Mouse (Mus musculus): Measurements from ENCODE around the gene Tex9.

Tex9 gene

DNA sequence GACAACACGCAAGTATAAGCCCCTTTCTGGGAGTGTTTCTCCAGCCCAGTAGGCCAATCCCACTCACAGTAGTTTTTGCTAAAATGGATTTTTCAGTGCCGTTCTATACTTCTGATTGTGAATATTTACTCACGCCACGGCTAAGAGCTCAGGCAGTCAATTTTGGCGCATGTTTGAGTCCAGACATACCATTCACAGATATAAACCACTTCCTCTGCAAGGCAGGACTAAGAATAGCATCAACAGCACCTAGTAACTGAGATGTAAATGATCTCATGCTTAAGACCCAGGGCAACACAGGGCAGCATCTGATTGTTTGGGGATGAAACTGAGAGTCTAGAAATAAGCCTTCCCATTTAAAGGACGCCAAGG, at the start of gene Tex9:
Gene Tex9 (minus strand): TSS at position 19 of the 372 bp plus-strand sequence.
- no peak for DNase-seq

DNA sequence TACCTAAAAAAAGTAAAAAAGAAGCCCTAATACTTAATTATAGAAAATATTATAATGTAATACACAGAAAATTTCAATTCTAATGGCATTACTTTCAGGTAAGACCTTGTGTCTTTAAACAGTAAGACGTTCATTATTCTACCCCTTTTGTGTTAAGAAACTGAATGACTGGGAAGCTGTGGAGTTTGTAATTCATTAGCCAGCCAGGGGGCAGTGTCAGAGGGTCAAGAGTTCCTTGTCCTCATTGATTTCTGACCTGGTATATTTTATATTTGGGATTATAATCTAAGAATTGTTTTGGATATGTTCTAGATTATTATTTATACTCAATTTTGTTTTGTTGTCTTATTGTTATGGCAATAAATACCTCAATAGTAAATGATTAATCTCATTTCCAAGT, 45.1 kb upstream of the Tex9 start:
- DNase-seq, result no peak

DNA sequence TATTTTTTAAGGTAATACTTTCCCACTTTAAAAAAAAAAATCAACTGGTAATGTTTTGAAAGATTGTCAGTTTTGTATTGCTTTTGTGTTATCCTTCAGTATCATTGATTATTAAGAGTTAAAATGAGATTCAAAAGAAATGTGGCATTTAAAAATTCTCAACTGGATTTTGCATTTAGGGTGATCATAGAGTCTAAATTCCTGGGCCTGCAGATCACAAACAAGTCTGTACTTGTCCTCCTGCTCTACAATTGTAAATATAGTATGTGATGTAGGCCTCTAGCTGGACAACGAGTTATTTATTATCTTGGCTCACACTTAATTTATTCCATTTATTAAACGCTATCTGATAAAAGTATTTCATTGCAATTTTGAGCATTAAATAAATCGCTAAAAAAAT, 43.4 kb upstream of the Tex9 start:
- DNase-seq, result no peak

DNA sequence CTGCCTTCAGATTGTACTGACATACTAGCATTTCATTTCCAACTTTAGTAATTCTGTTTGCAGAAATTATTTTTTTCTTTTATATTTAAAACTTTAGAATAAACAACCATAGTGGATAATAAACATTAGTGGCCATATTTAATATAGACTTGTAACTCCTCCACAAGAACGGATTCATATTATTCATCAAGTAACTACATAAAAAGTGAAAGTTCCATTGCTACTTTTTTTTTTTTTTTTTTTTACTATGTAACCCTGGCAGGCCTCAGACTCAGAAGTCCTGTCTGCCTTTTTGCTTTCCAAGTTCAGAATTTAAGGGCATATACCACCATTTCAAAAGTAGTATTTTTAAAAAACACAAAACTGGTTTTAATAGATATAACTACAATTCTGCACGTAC, 43.0 kb upstream of the Tex9 start:
- DNase-seq, result no peak

DNA sequence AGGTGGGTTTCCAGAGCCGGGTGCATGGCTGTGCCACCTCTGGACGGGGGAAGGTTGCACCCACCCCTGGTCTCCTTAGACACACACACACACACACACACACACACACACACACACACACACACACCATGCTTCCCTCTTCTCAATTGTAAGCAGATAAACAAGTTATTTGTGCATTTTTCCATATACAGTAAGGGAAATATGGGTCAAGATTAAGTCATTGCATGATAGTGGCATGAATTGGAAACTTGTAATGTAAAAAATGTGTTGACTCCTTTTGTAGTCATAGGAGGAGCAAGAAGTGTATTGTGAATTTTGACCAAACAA, 41.0 kb upstream of the Tex9 start:
- no peak for DNase-seq

DNA sequence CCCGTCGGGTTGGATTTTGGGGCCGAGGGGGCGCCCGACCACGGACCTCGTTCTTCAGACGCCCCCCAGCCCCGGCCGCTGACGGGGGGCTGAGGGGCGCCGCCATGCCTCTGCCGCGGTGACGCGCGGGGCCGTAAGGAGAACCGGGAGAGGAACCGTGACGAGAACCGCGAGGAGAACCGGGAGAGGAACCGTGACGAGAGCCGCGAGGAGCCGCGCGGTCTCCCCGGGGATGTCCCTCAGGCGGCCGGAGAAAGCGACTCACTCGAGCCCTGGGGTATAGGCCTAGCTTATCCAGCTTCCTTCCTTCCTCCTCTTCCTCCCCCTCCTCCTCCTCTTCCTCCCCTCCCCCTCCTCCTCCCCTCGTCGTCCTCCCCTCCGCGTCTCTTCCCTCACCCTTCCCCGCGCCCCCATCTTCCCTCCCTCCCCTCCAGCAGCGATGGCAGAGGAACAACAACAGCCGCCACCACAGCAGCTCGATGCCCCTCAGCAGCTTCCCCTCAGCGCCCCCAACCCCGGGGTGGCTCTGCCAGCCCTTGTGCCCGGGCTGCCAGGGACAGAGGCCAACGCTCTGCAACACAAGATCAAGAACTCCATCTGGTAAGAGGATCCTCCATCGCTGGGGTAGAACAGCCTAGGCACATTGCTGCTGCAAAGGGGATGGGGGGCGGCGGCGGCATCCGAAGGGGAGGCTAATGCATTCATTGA, 40.5 kb upstream of the Tex9 start:
- DNase-seq, result peak; percentile 67

DNA sequence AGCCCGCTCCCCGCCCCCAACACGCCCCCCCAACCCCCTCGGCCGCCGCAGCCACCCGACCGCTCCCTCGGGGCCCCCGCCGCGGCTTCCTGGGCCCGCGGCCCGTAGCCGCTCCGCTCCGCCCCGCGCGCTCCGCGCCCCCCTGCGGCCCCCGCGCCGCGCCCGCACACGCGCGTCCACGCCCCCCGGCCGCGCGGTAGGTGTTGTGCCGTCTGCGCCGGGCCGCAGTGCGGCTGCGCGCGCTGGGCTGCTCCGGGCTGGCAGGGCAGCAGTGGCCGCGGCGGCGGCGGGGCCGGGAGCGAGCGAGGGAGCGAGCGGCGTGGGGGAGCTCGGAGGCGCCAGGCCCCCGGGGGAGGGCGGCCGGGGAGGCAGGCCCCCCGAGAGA, 40.0 kb upstream of the Tex9 start, which contains the start of gene Rfx7:
Gene Rfx7 (plus strand): TSS at position 245 of the 385 bp plus-strand sequence.
- peak; percentile 80 for DNase-seq

DNA sequence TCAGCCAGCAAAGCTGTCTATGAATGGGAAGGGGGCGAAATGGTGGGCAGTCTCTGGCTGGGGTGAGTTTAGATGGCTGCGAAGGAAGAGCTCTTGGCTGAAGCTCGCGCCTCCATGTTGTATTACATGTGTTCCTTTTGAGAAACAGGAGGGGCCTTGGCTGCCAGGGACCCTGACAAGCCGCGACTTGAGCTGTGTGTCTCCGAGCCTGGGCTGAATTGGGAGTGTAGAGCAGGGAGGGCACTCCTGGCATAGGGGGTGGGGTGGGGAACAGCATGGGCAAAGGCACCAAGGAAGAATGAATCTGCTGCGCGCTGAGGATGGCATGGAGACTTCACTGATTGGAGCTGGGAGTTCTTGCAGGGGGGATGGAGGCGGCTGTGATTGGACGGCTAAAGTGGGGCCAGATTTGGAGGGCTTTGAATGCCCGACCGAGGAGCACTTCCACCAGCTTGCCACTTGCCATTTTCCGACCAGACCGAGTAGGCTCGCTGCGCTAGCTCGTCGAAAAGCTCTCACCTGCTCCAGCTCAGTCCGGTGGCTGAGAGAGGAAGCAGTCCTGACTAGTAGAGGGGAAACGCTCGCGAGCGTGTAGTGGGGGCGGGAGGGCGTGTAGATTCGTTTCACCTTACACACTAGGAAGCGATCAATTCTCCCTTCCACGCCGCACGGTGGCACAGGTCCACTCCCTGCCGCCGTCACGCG, 39.4 kb upstream of the Tex9 start:
- peak; percentile 80 for DNase-seq

DNA sequence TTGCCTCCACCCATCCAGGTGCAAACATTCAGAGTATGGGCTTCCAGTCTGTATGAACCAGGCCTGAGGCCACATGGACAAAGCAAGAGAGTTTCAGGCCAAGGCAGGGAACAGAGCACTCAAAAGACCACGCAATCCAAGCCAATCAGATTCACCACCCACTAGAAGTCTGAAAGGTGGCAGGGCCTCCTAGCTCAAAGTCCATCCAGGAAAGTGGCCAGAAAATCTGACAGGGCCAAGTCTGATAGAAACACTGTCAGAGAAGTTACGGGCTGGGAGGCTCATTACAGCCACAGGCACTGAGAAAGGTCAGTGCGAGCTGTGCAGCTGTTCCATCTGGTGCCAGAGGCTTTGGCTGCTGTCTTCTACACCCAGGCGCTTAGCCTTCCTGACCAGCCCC, 38.8 kb upstream of the Tex9 start:
- DNase-seq, result no peak

DNA sequence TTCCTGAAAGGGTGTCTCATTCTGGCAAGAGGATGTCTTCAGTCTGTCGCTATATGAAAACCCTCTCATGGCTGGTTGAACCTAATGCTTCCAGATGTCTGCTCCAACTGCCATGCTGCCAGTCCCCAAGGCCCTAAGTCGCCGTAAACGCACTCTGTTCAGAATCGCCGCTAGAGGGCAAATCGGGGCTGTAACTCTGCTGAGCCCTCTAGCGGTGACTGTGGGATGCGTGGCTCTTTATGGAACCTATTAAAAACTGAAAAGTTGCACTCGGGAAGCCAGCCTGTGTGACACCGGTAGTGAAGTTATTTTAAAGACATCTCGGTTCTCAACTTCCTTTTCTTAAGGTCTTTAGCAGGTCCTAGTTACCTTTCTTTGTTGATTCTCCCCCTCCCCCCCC, 38.2 kb upstream of the Tex9 start:
- DNase-seq, result peak; percentile 79

DNA sequence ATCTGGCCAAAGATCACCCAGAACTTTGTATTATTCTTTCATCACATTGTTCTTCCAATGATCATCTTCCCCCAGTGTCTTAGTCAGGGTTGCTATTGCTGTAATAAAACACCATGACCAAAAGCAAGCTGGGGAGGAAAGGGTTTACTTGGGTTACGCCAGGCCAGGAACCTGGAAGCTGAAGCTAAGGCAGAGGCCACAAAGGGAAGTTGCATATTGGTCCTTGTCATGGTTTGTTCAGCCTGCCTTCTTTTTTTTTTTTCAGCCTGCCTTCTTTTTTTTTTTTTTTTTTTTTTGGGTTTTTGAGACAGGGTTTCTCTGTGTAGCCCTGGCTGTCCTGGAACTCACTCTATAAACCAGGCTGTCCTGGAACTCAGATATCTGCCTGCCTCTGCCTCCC, 34.1 kb upstream of the Tex9 start:
- no peak for DNase-seq

DNA sequence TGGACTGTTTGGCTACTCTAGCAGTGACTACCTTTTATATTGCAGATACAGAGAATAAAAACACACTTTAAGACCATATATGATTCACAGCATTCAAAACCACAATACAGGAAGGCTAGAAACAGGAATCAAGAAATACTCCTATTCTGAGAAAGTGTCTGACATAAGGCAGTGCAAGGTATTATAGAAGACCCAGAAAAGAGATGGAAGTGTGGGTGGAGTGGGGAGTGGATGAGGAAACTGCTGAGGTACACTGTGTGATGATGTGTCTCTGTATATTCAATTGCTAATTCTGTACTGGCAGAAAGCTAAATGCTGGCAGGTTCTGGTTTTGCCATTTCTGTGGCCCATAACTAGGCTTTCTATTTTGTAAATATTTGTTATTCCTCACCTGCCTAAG, 28.8 kb upstream of the Tex9 start:
- no peak for DNase-seq

DNA sequence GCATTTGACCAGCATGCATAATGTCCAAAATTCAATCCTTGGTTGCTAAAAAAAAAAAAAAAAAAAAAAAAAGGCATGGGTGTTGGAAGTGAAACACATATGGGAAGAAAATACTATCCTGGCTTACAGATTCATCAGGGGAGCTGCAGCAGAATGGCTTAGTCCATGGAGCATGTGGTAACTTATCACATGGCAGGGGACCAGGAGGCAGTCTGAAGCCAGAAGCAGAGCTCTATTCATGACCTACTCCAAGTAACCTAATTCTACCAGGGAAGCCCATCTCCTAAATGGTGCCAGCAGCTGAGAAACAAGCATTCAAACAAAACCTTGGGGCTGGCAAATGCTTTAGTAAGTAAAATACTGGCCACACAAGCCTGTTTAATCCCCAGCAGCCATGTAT, 27.2 kb upstream of the Tex9 start:
- DNase-seq, result no peak

DNA sequence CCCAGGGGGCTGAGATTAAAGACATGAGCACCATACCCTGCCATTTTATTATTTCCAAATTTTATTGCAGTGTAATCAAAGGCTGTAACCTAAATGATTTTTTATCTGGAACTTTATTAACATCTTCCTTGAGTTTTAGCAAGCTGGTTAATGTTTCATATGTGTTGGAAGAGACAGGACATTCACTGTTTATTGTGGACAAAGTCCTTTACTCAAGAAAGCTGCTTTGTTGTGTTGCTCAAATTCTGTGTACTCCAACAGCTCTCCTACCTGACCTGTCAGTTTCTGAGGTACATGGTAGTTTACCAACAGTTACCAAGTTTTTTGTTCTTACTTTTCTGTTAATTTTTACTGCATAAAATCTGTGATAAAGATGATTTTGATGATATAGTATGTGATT, 23.4 kb upstream of the Tex9 start:
- no peak for DNase-seq

DNA sequence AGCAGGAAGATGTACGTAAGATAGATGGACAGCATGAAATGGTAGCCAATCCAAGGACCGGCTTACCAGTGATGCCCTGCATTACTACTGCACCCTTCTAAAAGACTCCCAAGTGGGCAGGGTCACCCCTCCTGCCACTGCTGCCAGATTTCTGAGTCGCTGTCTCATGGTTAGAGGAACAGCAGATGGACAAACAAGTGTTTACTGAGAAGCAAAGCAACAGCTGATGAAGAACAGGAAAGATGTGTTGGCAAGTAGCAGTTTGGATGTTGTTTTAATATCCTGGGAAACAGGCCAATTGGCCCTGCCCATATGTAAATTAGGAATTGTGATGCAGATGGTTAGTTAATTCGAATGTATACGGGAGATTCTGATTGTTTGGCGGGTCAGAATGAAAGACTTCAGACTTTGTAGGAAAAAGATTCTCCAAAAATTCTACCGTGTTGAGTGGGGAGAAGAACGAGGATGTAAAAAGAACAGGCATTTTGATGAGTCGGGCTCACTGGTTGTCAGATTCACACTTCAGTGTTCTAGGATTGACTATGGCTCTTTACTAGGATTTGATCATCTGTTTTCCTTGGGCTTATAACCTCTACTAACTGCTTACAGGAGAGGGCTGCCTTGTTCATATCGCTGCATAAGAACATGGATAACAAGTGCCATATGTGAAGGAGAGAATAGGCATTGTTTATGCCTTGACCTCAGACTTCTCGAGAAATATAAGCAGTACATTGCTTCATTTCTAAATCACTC, 20.4 kb upstream of the Tex9 start:
- DNase-seq, result no peak

DNA sequence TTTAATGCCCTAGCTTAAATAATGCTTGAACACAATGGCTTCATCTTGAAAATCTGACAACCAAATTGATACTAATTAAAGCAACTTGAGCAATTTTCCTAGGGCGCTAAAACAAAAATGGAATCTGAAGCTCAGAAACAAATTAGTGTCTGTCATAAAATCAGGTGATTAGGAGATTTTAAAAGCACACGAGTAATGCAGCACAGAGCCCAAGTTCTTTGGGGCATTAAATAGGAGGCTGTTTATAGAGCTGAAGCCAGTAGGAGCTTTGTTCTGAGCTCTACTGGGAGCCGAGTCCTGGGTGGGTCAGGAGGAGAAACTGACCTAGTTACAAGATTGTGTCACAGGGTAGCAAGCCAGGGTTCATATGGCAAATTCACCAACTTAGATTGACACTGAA, 5.2 kb upstream of the Tex9 start:
- no peak for DNase-seq

DNA sequence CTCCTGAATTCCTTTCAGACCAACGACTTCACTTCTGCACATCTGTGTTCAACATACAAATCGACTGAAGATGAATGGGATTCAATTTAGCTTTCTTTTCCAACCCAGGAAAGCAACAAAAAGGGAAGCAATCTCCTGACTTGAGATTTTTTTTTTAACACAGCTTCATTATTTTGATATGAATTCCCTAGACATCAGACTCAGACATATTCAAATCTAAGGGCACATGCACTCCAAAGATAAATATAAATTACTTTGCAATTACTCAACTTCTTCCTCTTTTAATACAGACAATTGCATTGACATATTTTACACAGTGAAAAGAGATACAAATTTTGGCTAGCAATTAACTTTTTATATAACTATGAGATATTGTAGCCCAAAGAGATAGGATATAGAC, 4.7 kb upstream of the Tex9 start:
- DNase-seq, result no peak

DNA sequence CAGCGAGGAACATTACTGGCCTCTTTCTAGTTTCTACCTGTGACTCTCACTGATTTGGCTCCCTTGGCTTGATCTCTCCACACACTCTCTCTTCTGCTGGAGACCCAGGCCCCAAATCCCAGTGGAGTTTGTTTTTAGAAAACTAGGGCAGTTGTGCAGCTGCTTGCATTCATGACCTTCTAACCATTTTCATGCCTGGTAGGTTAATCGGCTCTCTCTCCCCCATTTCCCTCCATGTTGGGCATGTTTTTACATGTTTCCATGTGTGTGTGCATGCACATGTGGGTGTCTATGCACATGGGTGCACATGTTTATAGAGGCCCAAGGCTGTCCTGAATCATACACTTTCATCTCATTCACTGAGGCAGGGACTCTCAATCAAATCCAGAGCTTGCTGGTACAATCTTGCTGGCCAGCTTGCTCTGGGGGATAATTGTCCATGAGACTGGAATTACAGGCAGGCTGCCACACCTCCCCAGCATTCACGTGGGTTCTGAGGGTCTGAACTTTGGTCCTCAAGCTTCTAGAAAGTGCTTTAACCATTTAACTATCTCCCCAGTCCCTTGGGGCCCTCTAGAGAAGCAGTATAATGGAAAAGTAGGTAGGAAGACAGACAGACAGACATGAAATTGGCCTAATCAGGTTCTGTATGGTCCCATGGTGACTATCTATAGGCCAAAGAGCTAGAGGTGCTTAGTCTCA, 2.1 kb upstream of the Tex9 start:
- DNase-seq, result no peak

DNA sequence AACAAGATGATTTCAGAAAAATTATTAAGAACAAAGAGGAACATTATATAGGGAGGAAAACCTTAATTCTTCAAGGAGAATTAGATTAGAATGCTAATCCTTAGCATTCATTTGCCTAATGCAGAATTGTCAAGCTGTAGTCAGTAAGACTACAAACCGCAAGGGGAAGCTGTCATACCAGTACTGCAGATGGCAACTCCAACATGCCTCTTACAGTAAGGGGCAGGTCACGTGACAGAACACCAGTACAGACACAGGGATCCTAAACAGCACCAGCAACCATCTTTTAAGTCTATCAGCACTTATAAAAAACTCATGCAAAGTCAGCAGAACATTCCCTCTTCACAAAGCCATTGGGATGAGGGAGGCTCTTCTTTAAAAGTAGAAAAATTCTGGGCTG, 1.5 kb upstream of the Tex9 start:
- DNase-seq, result no peak

DNA sequence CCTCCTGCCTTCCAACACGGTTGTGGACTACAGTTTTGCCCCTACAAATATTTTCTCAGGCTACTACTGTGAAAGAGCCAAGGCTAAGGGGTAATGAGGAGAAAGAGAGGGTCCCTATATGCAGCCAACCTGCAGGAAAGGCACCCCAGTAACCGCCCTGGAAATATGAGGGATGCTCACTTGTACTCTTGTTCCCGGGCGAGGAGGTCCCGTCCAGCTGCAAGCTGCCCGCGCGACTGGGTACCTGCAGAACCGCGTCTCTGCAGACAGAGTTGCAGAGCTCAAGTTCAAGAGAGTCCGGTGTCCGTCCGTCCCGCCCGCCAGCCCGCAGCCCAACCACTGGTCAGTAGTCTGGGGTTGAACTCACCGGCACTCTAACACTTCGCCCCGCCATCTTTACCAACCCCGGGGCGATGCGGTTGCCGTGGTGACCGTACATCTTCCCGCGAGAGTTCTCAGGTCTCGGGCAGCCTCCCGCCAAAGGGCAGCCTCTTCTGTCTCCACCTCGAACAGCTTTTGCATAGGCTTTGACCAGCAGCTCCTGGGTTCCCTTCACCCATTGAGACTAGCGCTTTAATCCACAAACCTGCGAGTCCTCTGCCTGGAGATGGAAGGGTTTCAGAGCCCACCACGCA, 336 bp downstream of the Tex9 start:
- peak; percentile 82 for DNase-seq

DNA sequence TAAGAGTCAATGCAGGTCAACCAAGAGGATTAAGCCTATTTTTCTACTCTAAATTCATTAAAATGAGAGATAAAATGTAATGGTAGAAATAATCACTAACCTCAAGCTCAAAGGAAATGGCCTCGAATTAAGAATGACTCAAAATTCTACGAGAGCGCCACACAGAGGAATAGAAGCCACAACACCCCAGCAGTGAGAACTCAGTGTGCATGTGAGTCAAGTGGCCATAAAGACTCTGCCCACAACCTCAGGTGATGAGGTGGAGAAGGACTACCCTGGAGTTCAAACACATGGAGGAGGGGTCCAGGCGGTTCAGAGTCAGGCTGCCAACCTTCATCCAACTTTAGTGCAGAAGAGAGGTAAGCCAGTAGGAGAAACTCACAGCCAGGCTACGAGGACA, 2.9 kb downstream of the Tex9 start:
- no peak for DNase-seq

DNA sequence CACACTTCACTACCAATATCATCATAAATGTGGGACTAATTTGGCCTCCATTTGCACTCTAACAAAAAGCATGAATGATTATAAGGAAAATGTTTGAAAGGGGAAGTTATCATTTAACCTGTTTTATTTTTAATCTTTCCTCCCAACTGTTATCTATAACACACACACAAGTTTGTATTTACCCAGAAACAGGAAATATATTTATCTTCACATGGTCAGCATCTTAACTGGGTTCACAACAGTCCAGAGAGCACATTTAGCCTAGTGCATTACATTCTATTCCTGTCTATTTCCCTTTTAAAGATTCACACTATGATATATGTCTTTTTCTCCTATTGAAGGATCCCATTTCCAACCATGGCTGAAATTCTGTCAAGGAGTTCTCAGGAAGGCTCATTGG, 3.5 kb downstream of the Tex9 start:
- DNase-seq, result no peak

DNA sequence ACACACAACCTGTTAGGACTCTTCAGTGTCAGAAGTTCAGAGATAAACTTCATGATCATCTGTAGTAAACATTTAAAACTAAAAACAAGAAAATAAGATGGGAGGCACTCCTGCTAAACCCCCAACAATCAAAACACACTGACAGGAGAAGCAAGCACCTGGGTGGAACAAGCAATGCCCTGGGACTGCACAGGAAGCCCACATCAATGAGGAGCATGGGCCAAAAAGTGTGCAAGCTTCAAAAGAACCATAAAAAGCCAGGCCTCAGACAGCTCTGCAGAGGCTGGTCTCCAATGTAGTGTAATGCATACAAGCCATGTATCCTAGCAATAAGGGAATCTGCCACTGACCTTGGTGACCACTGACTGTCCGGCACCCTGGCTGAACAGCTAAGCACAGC, 12.7 kb downstream of the Tex9 start:
- no peak for DNase-seq

All from right cerebral cortex, postnatal 4 days (tissue).